Mouse (Mus musculus) erythroblast, embryonic 14.5 days (primary cell): ENCODE results near the gene Fgfbp3.

Experiments used
- GATA1 ChIP-seq: IDR thresholded peaks from 2 replicates; pipeline ENCODE4 v1.6.1; 2012; ENCODE audit warnings: low read length, inconsistent platforms, mixed read lengths
- TAL1 ChIP-seq: IDR thresholded peaks from 3 replicates; pipeline ENCODE4 v1.6.1; 2012; ENCODE audit warnings: low read length, inconsistent platforms, mixed read lengths

GRCm38 (mm10) chr19:36922936-36923335 is 3.5 kb upstream of the Fgfbp3 start:
- no peak for TF ChIP-seq GATA1
- no peak for TF ChIP-seq TAL1
